In genomic region chr10:19277103-19277827, GRCm38 (mm10) we compare ENCODE assay signal across 10 mouse cellular contexts.
DNase-seq lines count a peak whose midpoint lies in the region; ATAC-seq lines count a peak whose summit lies in the region.
"Had no signal": no experiment of that assay in that cellular context is flagged by ENCODE, and none has a peak within 500 bp of the region (broad histone marks: within the 10 kb centered on the region; RNA-seq: fewer than 3 reads in every experiment).

No protein-coding gene starts in this region.

- peak; percentile 56 for DNase-seq in brain, adult 2 months (ENCODE audit: low read depth, low spot score)
- peak; percentile 57 to 61 for DNase-seq in cerebellum, postnatal 25 days
- peak; percentile 37 for DNase-seq in hindbrain, embryonic 11.5 days (ENCODE audit: low spot score)
- peak; percentile 44 for DNase-seq in mesoderm, embryonic 11.5 days (ENCODE audit: low read depth, low spot score)
- no peak for DNase-seq in urinary bladder, postnatal 14 days (ENCODE audit: low spot score)
- DNase-seq in liver, result no peak
- no peak for DNase-seq in kidney, postnatal 4 days
- DNase-seq in heart, postnatal 36 days, result no peak
- DNase-seq: adrenal gland, adult 8-10 months had no signal

- intact Hi-C loops in heart, postnatal 36 days (cut with DNase I), result no loop called here

- H3K4me2 ChIP-seq in hindbrain, embryonic 11.5 days (replicated peaks; ENCODE audit: low read depth, low read length), result no peak overlapping the region
- H3K4me2 ChIP-seq: embryonic facial prominence, embryonic 15.5 days had no signal

- peak; percentile 94 for ATAC-seq in hindbrain, embryonic 11.5 days (ENCODE audit: low FRiP score)

- no peaks in the 10 kb centered on the region for H3K27me3 ChIP-seq in hindbrain, embryonic 11.5 days (ENCODE audit: control insufficient read depth, insufficient read depth, low read length)
- H3K27me3 ChIP-seq: embryonic facial prominence, embryonic 15.5 days had no signal

- WGBS in hindbrain, embryonic 11.5 days, result 47% methylated on average over 9 of the region's 9 CpGs

- H3K4me1 ChIP-seq in hindbrain, embryonic 11.5 days (replicated peaks; ENCODE audit: control insufficient read depth, insufficient read depth, low read length), result no peaks in the 10 kb centered on the region
- H3K4me1 ChIP-seq: embryonic facial prominence, embryonic 15.5 days had no signal

- no peaks in the 10 kb centered on the region for H3K9me3 ChIP-seq in hindbrain, embryonic 11.5 days (ENCODE audit: control insufficient read depth, low read length)
- H3K9me3 ChIP-seq: embryonic facial prominence, embryonic 15.5 days had no signal

- no peaks in the 10 kb centered on the region for H3K36me3 ChIP-seq in hindbrain, embryonic 11.5 days (ENCODE audit: control insufficient read depth, insufficient read depth, low read length)
- H3K36me3 ChIP-seq: embryonic facial prominence, embryonic 15.5 days had no signal

- no peak overlapping the region for H3K9ac ChIP-seq in hindbrain, embryonic 11.5 days (ENCODE audit: low read depth, low read length)
- H3K9ac ChIP-seq: embryonic facial prominence, embryonic 15.5 days had no signal

- H3K4me3 ChIP-seq in hindbrain, embryonic 11.5 days (ENCODE audit: low read depth, low read length), result no peak overlapping the region
- H3K4me3 ChIP-seq: embryonic facial prominence, embryonic 15.5 days had no signal

- no peak overlapping the region for H3K27ac ChIP-seq in hindbrain, embryonic 11.5 days (ENCODE audit: low read depth, low read length)
- H3K27ac ChIP-seq: embryonic facial prominence, embryonic 15.5 days had no signal

Comparison
In these comparisons a context has a peak if more than half of its experiments do, and no peak if none do; other contexts are left out.
1. DNase-seq: peak in brain, adult 2 months (single experiment), cerebellum, postnatal 25 days (2 of 2), hindbrain, embryonic 11.5 days (single experiment) and mesoderm, embryonic 11.5 days (single experiment); none in urinary bladder, postnatal 14 days (single experiment), liver (single experiment), kidney, postnatal 4 days (0 of 2) and heart, postnatal 36 days (0 of 2).